Mouse (Mus musculus): ENCODE measurements around the gene Scpep1. TPM values are rescaled to one million over a fixed set of nuclear protein-coding genes. Genes with fewer than 3 reads are reported as not detected.

Gene Scpep1
- polyA plus RNA-seq (2017; shearing (Covaris generic)): 20.0 TPM

GRCm38 (mm10) chr11:88955217-88955969 is at the start of gene Scpep1:
TSS of gene Scpep1 (minus strand) at chr11:88955465.

GRCm38 (mm10) chr11:88998974-88999722 is 43.9 kb upstream of the Scpep1 start, which contains the start of gene Trim25:
TSS of gene Trim25 (plus strand) at chr11:88999376.

GRCm38 (mm10) chr11:88970202-88970732 is 15.0 kb upstream of the Scpep1 start, which contains the start of gene Coil:
TSS of gene Coil (plus strand) at chr11:88970252.

GRCm38 (mm10) chr11:88966881-88967361 is 11.7 kb upstream of the Scpep1 start, which contains the start of gene Elobl:
TSS of gene Elobl (minus strand) at chr11:88966931.

Other genes with a start within 250 kb of the Scpep1 start
- 16.3 TPM for gene Msi2, start 237.0 kb downstream of the Scpep1 start, polyA plus RNA-seq (2017; shearing (Covaris generic))
- 2.8 TPM for gene Akap1, start 90.9 kb downstream of the Scpep1 start, polyA plus RNA-seq (2017; shearing (Covaris generic))
- gene Elobl, start 11.5 kb upstream of the Scpep1 start, polyA plus RNA-seq (2017; shearing (Covaris generic)): not detected
- 19.2 TPM for gene Coil, start 14.8 kb upstream of the Scpep1 start, polyA plus RNA-seq (2017; shearing (Covaris generic))
- 52.0 TPM for gene Trim25, start 43.9 kb upstream of the Scpep1 start, polyA plus RNA-seq (2017; shearing (Covaris generic))
- 7.2 TPM for gene Dgke, start 111.4 kb upstream of the Scpep1 start, polyA plus RNA-seq (2017; shearing (Covaris generic))
- not detected for gene Gm525, start 118.4 kb upstream of the Scpep1 start, polyA plus RNA-seq (2017; shearing (Covaris generic))